Mouse (Mus musculus) bone marrow, adult 2 months (tissue): ENCODE data around the gene Med20. TPM values are rescaled to one million over a fixed set of nuclear protein-coding genes. Genes with fewer than 3 reads are reported as not detected.

Experiments used
- H3K27ac ChIP-seq: fragments of 200-500 bp; 2 replicates; pipeline ENCODE4 v1.5.1; 2012; ENCODE audit warnings: low read depth, mild to moderate bottlenecking, control low read depth, inconsistent platforms, low read length; ENCODE audit not compliant: control insufficient read depth, poor library complexity, insufficient read depth
- H3K4me1 ChIP-seq: fragments of 200-500 bp; 2 replicates; pipeline ENCODE4 v1.6.1; 2011; ENCODE audit warnings: low read length; ENCODE audit not compliant: control insufficient read depth, insufficient read depth
- H3K4me3 ChIP-seq: fragments of 200-500 bp; replicated peaks from 2 replicates; pipeline ENCODE3; 2011; ENCODE audit warnings: mild to moderate bottlenecking, low read depth, low read length, control low read depth; ENCODE audit not compliant: control insufficient read depth
- CTCF ChIP-seq: fragments of 200-500 bp; IDR thresholded peaks from 2 replicates; pipeline ENCODE4 v1.5.1; 2011; ENCODE audit warnings: low read length, control low read depth; ENCODE audit not compliant: control insufficient read depth, insufficient read depth
- POLR2A ChIP-seq: fragments of 200-500 bp; IDR thresholded peaks from 2 replicates; pipeline ENCODE4 v1.6.1; 2011; ENCODE audit warnings: low read depth, mild to moderate bottlenecking, control low read depth, low read length, borderline replicate concordance; ENCODE audit not compliant: control insufficient read depth
- WGBS: fragments of 180-500 bp; shearing (Covaris S2); methylation state at CpG from one replicate; pipeline ENCODE4 v1.1.7; 2018; 5-methylcytosine and 5-hydroxymethylcytosine counted together
- polyA plus RNA-seq: library from polyadenylated mRNA; stranded (reverse); fragments of >200 nt; gene quantifications from 2 replicates; pipeline ENCODE4 v1.2.4, GENCODE M21; 2011; ENCODE audit warnings: low replicate concordance; ENCODE audit not compliant: missing spikeins, insufficient read depth, insufficient read length

Med20 gene
- polyA plus RNA-seq, 1 experiment = 21.2 TPM

- 82% methylated on average over 2 of the region's 2 CpGs for WGBS
- H3K4me3 ChIP-seq = no peak overlapping the region
- TF ChIP-seq CTCF (no peak), POLR2A (no peak)
- no peak overlapping the region for H3K27ac ChIP-seq
- H3K4me1 ChIP-seq = no peaks in the 10 kb centered on the region
Observed at GRCm38 (mm10) chr17:47627791-47628190, 16.4 kb downstream of the Med20 start.

GRCm38 (mm10) chr17:47628851-47629676 lies 17.7 kb downstream of the Med20 start:
- 1% methylated on average over 61 of the region's 63 CpGs for WGBS
- TF ChIP-seq POLR2A (peak; percentile 43; the same call in 1 of the 2 replicates), CTCF (no peak)
- no peaks in the 10 kb centered on the region for H3K4me1 ChIP-seq

GRCm38 (mm10) chr17:47629717-47630677 lies 18.6 kb downstream of the Med20 start:
- H3K27ac ChIP-seq = peak overlapping the region; percentile 82
- H3K4me1 ChIP-seq = no peaks in the 10 kb centered on the region
- no peak for TF ChIP-seq POLR2A
- peak overlapping the region; percentile 88 for H3K4me3 ChIP-seq
- WGBS = under 1% methylated on average over 61 of the region's 61 CpGs

More at GRCm38 (mm10) chr17:47628851-47629676, 17.7 kb downstream of the Med20 start:
- Histone ChIP-seq H3K27ac (peak overlapping the region; percentile 84), H3K4me3 (peak overlapping the region; percentile 88)

GRCm38 (mm10) chr17:47630678-47631065 lies 19.3 kb downstream of the Med20 start, which contains the start of gene Usp49:
Usp49 (plus strand) TSS chr17:47630690.
- WGBS = 1% methylated on average over 3 of the region's 3 CpGs
- TF ChIP-seq POLR2A (no peak), CTCF (no peak)
- no peaks in the 10 kb centered on the region for H3K4me1 ChIP-seq
- peak within 1 kb of the TSS; percentile 88 for H3K4me3 ChIP-seq
- peak within 1 kb of the TSS; percentile 82 for H3K27ac ChIP-seq

DNA sequence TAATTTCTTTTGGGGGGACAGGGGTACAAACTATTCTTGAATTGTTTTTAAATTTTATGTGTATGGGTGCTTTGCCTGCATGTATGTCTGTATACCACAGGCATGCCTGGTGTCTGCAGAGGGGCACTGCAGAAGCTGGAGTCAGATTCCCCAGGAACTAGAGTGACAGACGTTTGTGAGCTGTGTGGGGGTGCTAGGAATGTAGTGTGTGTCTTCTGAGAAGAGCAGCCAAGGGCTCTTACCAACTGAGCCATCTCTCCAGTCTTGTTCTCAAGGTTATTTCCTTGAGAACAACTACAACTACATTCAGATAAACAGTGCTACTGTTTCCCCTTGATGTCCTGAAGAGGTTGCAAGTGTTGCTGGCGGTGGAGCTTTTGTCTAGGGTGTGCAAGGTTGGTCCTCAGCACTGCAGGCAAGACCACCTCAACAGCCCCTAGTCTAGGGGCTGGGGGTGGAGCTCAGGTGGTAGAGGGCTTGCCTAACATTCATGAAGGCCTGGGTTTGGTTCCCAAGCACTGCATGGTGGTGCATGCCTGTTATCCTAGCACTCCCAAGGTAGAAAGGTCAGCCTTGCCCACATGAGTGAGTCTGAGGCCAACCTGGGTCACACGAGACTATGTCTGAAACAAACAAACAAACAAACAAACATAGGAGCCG lies 20.9 kb downstream of the Med20 start:
- 83% methylated on average over 4 of the region's 4 CpGs for WGBS
- no peak overlapping the region for H3K27ac ChIP-seq
- no peaks in the 10 kb centered on the region for H3K4me1 ChIP-seq
- TF ChIP-seq CTCF = no peak
- H3K4me3 ChIP-seq = no peak overlapping the region

GRCm38 (mm10) chr17:47633999-47634770 lies 22.8 kb downstream of the Med20 start:
- Histone ChIP-seq H3K27ac (no peak overlapping the region), H3K4me3 (no peak overlapping the region), H3K4me1 (no peaks in the 10 kb centered on the region)
- TF ChIP-seq POLR2A (no peak), CTCF (no peak)
- WGBS = 69% methylated on average over 7 of the region's 7 CpGs

DNA sequence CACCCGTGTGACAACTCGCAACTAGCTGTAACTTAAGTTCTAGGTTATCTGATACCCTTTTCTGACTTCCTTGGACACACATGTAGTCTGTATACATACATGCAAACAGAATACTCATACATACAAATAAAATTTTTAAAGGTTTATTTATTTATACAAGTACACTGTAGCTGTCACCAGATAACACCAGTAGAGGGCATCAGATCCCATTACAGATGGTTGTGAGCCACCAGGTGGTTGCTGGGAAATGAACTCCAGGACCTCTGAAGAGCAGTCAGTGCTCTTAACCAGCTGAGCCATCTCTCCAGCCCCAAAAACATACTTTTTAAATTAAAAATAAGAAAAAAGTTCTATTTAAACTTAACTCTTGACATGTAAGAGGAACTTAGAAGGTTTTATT lies 31.6 kb downstream of the Med20 start:
- Histone ChIP-seq H3K4me1 (no peaks in the 10 kb centered on the region), H3K27ac (no peak overlapping the region), H3K4me3 (no peak overlapping the region)
- TF ChIP-seq POLR2A = no peak
- no peak for TF ChIP-seq CTCF
- 90% methylated on average over 2 of the region's 2 CpGs for WGBS

DNA sequence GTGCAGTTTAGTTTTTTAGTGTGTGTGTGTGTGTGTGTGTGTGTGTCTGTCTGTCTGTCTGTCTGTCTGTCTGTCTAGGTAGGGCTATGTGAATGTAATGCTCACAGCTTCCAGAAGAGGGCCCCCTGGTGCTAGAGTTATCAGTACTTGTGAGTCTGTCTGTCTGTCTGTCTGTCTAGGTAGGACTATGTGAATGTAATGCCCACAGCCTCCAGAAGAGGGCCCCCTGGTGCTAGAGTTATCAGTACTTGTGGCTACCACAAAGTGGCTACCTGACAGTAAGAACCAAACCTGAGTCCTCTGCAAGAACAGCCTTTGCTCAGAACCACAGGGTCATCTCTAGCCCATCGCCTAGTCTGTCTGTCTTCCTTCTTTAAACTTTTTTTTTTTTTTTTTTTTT lies 35.3 kb downstream of the Med20 start:
- Histone ChIP-seq H3K4me3 (no peak overlapping the region), H3K4me1 (no peaks in the 10 kb centered on the region), H3K27ac (no peak overlapping the region)
- TF ChIP-seq CTCF (peak; percentile 38), POLR2A (no peak)
- WGBS = 74% methylated on average over 1 of the region's 1 CpGs
